Mouse (Mus musculus) liver, embryonic 14.5 days (tissue): ENCODE data around the gene Frat1.

Experiments used
- CTCF ChIP-seq: IDR thresholded peaks from 2 replicates; pipeline ENCODE4 v1.5.1; 2016; ENCODE audit warnings: antibody characterized with exemption, low read depth, control low read depth
- EP300 ChIP-seq: IDR thresholded peaks from 2 replicates; pipeline ENCODE4 v1.6.1; 2016; ENCODE audit warnings: antibody characterized with exemption, low read depth

DNA sequence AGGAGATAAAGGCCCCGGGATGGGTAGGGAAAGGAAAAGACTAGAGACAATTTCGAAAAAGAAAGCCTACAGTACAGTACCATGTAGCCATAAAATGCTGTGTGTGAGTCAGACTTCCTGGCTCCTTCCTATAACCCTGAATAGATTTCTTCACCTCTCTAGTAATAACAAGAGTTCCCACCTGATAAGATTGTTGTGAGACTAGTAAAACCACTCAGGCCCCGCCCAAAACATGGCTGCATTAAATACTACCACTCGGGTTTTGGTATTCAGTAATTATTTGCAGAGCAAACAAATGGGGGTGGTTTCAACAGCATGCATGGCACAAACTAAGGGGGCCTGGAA, 8.1 kb downstream of the Frat1 start:
- TF ChIP-seq CTCF (no peak), EP300 (peak; percentile 1; the same call in 1 of the 2 replicates)
